Mouse (Mus musculus) brain, embryonic 14.5 days (tissue): ENCODE data around the gene Asna1.

ENCODE experiments used
- CTCF ChIP-seq: fragments of 200-500 bp; IDR thresholded peaks from 2 replicates; pipeline ENCODE4 v1.5.1; 2012; ENCODE audit warnings: inconsistent platforms, mild to moderate bottlenecking, moderate library complexity, borderline replicate concordance; ENCODE audit not compliant: insufficient read depth, insufficient read length; ENCODE audit errors: extremely low read depth
- POLR2A ChIP-seq: fragments of 200-500 bp; IDR thresholded peaks from 2 replicates; pipeline ENCODE4 v1.6.1; 2012; ENCODE audit warnings: mild to moderate bottlenecking, inconsistent platforms, borderline replicate concordance; ENCODE audit not compliant: poor library complexity, insufficient read depth, insufficient read length, severe bottlenecking; ENCODE audit errors: extremely low read depth

- no peak for TF ChIP-seq CTCF
- no peak for TF ChIP-seq POLR2A
These were observed 43.2 kb downstream of the Asna1 start for GRCm38 (mm10) chr8:84981644-84982498.
